Mouse (Mus musculus): ENCODE results near the gene Il10rb. TPM values are rescaled to one million over a fixed set of nuclear protein-coding genes. Genes with fewer than 3 reads are reported as not detected.

Gene Il10rb
- polyA plus RNA-seq, 1 experiment, result 24.1 TPM

GRCm38 (mm10) chr16:91406585-91407220 is 739 bp downstream of the Il10rb start:
- TF ChIP-seq POLR2A (IDR thresholded peaks at IDR 0.05; ENCODE audit: borderline replicate concordance, control insufficient read depth, low read depth, low read length), result no peak
- no peak for TF ChIP-seq CTCF (IDR thresholded peaks at IDR 0.05; ENCODE audit: control insufficient read depth, insufficient read depth, low read length)
- Histone ChIP-seq H3K4me1 (ENCODE audit: control insufficient read depth, insufficient read depth, low read length) (peaks cover 5% of the 10 kb centered on the region; the same call in 1 of the 2 replicates), H3K4me3 (replicated peaks; ENCODE audit: control insufficient read depth, low read depth, low read length) (peak overlapping the region; percentile 70), H3K27ac (ENCODE audit: control insufficient read depth, insufficient read depth, low read depth, low read length, poor library complexity) (peak overlapping the region; percentile 90)
- WGBS, result 0% methylated on average over 13 of the region's 13 CpGs

DNA sequence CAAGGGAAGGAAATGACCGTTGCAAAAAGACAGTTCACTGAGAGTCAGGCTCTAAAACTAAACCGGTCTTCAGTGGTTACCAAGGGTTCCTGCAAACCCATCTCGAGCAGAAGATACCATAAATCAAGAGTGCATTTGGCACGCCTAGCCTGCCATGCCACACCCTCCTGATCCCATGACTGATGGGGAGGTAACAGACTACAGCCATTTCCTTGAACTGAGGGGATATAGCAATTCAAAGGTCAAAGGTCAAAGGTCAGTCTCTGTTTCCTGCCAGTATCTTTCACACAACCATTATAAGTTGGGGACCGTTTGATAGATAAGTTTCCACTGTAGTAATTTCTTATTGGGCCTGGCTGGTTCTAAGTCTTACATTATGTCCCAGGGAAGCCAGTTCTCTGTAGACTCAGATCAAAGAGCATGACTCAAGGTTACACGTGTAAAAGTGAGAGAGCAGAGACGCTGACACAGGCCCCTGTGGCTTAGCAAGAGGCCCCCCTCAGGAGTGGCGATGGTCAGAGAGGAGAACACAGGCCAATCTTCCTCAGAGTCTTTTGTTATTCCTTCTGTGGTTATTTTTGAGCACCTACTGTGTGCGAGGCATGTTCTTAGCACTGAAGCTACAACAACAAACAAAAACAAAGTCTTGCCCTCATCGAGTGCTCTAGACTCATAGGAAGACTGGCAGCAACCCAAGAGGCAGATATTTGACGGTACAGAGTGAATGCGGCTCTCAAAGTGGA is 7.3 kb downstream of the Il10rb start:
- WGBS, result 27% methylated on average over 12 of the region's 12 CpGs
- Histone ChIP-seq H3K4me3 (replicated peaks; ENCODE audit: control insufficient read depth, low read depth, low read length) (no peak overlapping the region), H3K27ac (ENCODE audit: control insufficient read depth, insufficient read depth, low read depth, low read length, poor library complexity) (no peak overlapping the region; the same call in 1 of the 2 replicates), H3K4me1 (ENCODE audit: control insufficient read depth, insufficient read depth, low read length) (peaks cover 13% of the 10 kb centered on the region; the same call in 1 of the 2 replicates)
- no peak for TF ChIP-seq POLR2A (IDR thresholded peaks at IDR 0.05; ENCODE audit: borderline replicate concordance, control insufficient read depth, low read depth, low read length)
- TF ChIP-seq CTCF (IDR thresholded peaks at IDR 0.05; ENCODE audit: control insufficient read depth, insufficient read depth, low read length), result no peak

GRCm38 (mm10) chr16:91415391-91416189 is 9.6 kb downstream of the Il10rb start:
- TF ChIP-seq POLR2A (IDR thresholded peaks at IDR 0.05; ENCODE audit: borderline replicate concordance, control insufficient read depth, low read depth, low read length), result no peak
- TF ChIP-seq CTCF (IDR thresholded peaks at IDR 0.05; ENCODE audit: control insufficient read depth, insufficient read depth, low read length), result no peak
- Histone ChIP-seq H3K4me3 (replicated peaks; ENCODE audit: control insufficient read depth, low read depth, low read length) (no peak overlapping the region), H3K4me1 (ENCODE audit: control insufficient read depth, insufficient read depth, low read length) (peaks cover 12% of the 10 kb centered on the region; the same call in 1 of the 2 replicates), H3K27ac (ENCODE audit: control insufficient read depth, insufficient read depth, low read depth, low read length, poor library complexity) (no peak overlapping the region; the same call in 1 of the 2 replicates)
- 33% methylated on average over 9 of the region's 9 CpGs for WGBS

DNA sequence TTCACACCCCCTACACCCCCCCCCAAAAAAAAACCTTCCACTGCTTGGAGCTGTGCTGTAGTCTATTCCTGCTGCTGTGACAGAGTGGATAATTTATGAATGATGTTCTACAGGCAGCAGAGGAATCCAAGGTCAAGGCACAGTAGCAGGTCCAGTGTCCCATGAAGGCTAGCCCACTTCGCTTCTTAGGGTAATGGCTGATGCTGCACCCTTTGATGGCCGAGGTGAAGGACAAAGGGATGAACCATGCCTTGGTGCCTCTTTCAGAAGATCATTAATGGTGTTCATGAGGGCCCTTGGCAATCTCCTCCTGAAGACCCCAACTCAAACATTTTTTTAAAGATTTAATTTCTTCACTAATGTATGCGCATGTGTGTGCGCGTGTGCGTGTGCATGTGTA is 10.4 kb downstream of the Il10rb start:
- 96% methylated on average over 6 of the region's 6 CpGs for WGBS
- peak overlapping the region; percentile 21; the same call in 1 of the 2 replicates for H3K27ac ChIP-seq (ENCODE audit: control insufficient read depth, insufficient read depth, low read depth, low read length, poor library complexity)
- no peak overlapping the region for H3K4me3 ChIP-seq (replicated peaks; ENCODE audit: control insufficient read depth, low read depth, low read length)
- TF ChIP-seq POLR2A (IDR thresholded peaks at IDR 0.05; ENCODE audit: borderline replicate concordance, control insufficient read depth, low read depth, low read length), result no peak
- no peak for TF ChIP-seq CTCF (IDR thresholded peaks at IDR 0.05; ENCODE audit: control insufficient read depth, insufficient read depth, low read length)
- peaks cover 11% of the 10 kb centered on the region; the same call in 1 of the 2 replicates for H3K4me1 ChIP-seq (ENCODE audit: control insufficient read depth, insufficient read depth, low read length)

GRCm38 (mm10) chr16:91416938-91417337 is 11.0 kb downstream of the Il10rb start:
- H3K4me1 ChIP-seq (ENCODE audit: control insufficient read depth, insufficient read depth, low read length), result peaks cover 10% of the 10 kb centered on the region; the same call in 1 of the 2 replicates
- H3K4me3 ChIP-seq (replicated peaks; ENCODE audit: control insufficient read depth, low read depth, low read length), result peak overlapping the region; percentile 4
- 60% methylated on average over 7 of the region's 7 CpGs for WGBS
- TF ChIP-seq CTCF (IDR thresholded peaks at IDR 0.05; ENCODE audit: control insufficient read depth, insufficient read depth, low read length), result no peak
- TF ChIP-seq POLR2A (IDR thresholded peaks at IDR 0.05; ENCODE audit: borderline replicate concordance, control insufficient read depth, low read depth, low read length), result no peak
- peak overlapping the region; percentile 21; the same call in 1 of the 2 replicates for H3K27ac ChIP-seq (ENCODE audit: control insufficient read depth, insufficient read depth, low read depth, low read length, poor library complexity)

DNA sequence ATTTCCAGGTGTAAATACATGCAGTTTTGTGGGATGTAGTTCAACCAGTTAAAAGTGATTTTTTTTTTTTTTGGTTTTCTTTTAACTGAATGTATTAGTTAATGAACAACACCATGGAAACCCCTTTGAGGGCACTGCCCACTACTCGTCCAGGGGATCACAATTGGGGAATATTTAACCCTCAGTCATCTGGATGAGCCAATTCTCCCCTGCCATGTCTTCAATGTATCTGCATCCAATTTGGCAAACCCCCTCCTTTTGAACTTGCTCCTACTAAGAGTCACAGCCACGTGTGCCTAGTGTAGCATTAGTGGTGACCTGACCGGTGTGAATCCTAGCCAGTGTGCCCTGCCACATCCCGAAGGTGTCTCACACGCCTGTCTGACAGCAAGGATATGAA is 12.6 kb downstream of the Il10rb start:
- H3K4me3 ChIP-seq (replicated peaks; ENCODE audit: control insufficient read depth, low read depth, low read length), result no peak overlapping the region
- H3K4me1 ChIP-seq (ENCODE audit: control insufficient read depth, insufficient read depth, low read length), result peaks cover 7% of the 10 kb centered on the region; the same call in 1 of the 2 replicates
- WGBS, result 82% methylated on average over 5 of the region's 5 CpGs
- TF ChIP-seq POLR2A (IDR thresholded peaks at IDR 0.05; ENCODE audit: borderline replicate concordance, control insufficient read depth, low read depth, low read length), result no peak
- no peak for TF ChIP-seq CTCF (IDR thresholded peaks at IDR 0.05; ENCODE audit: control insufficient read depth, insufficient read depth, low read length)
- H3K27ac ChIP-seq (ENCODE audit: control insufficient read depth, insufficient read depth, low read depth, low read length, poor library complexity), result no peak overlapping the region

GRCm38 (mm10) chr16:91425816-91426215 is 19.9 kb downstream of the Il10rb start:
- no peak for TF ChIP-seq CTCF (IDR thresholded peaks at IDR 0.05; ENCODE audit: control insufficient read depth, insufficient read depth, low read length)
- no peak for TF ChIP-seq POLR2A (IDR thresholded peaks at IDR 0.05; ENCODE audit: borderline replicate concordance, control insufficient read depth, low read depth, low read length)
- no peak overlapping the region for H3K27ac ChIP-seq (ENCODE audit: control insufficient read depth, insufficient read depth, low read depth, low read length, poor library complexity)
- no peaks in the 10 kb centered on the region for H3K4me1 ChIP-seq (ENCODE audit: control insufficient read depth, insufficient read depth, low read length)
- H3K4me3 ChIP-seq (replicated peaks; ENCODE audit: control insufficient read depth, low read depth, low read length), result no peak overlapping the region
- WGBS, result 84% methylated on average over 6 of the region's 6 CpGs

DNA sequence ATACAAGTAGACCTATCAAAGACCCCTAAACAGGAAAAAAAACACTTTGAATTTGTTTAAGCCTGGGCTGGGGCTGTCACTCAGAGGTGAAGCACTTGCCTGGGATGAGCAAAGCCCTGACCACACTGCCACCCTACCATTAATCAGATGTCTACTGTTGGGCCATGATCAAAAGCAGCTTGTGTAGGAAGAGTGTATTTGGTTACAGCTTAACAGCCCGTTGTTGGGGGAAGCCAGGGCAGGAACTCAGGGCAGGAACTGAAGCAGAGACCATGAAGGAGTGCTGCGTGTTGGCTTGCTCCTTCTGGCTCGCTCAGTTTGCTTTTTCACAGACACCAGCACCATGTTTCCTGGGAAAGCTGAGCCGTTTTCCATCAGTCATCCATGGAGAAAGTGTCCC is 20.6 kb downstream of the Il10rb start:
- no peaks in the 10 kb centered on the region for H3K4me1 ChIP-seq (ENCODE audit: control insufficient read depth, insufficient read depth, low read length)
- 86% methylated on average over 4 of the region's 4 CpGs for WGBS
- TF ChIP-seq POLR2A (IDR thresholded peaks at IDR 0.05; ENCODE audit: borderline replicate concordance, control insufficient read depth, low read depth, low read length) (no peak), CTCF (IDR thresholded peaks at IDR 0.05; ENCODE audit: control insufficient read depth, insufficient read depth, low read length) (no peak)
- no peak overlapping the region for H3K27ac ChIP-seq (ENCODE audit: control insufficient read depth, insufficient read depth, low read depth, low read length, poor library complexity)
- H3K4me3 ChIP-seq (replicated peaks; ENCODE audit: control insufficient read depth, low read depth, low read length), result no peak overlapping the region
